Mouse (Mus musculus): Measurements from ENCODE around the gene Tas2r139. TPM values are rescaled to one million over a fixed set of nuclear protein-coding genes. Genes with fewer than 3 reads are reported as not detected.
"Not testable (repeated sequence)": the region's sequence is repeated elsewhere in the genome, so short reads cannot be mapped to it uniquely, and the experiment has no call there.

Tas2r139 gene
- total RNA-seq (2014; rRNA removed) (not detected in 2 replicates), polyA plus RNA-seq (2012; rRNA removed) (not detected in 2 replicates)

DNA sequence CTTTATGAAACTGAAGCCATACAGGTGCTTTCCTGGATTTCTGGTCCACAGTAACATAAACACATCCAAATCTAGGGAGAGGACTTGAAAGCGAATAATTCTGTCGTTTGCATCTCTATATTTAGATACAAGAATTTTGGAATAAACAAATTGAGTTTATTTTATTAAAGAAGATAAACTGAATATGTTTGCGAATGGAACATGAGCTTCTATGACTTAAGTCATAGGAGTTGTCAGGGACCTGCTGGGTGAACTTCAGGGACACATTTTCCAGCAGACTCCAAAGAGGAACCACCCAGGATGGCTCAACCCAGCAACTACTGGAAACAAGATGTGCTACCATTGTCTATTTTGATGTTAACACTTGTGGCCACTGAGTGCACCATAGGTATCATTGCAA is at the start of gene Tas2r139:
Gene Tas2r139, plus strand, starts transcription at position 301 of the 400 bp plus-strand sequence.
- no peak within 1 kb of the TSS for H3K9ac ChIP-seq (ENCODE audit: low read depth, low read length)
- WGBS, result 61% methylated on average over 3 of the region's 3 CpGs
- no peaks in the 10 kb centered on the region for H3K79me2 ChIP-seq (ENCODE audit: control insufficient read depth, insufficient read depth, low read length)
- H3K36me3 ChIP-seq (ENCODE audit: control insufficient read depth, insufficient read depth, low read length), result no peaks in the 10 kb centered on the region
- no peaks in the 10 kb centered on the region for H3K4me1 ChIP-seq (ENCODE audit: control insufficient read depth, insufficient read depth, low read length)
- H3K4me3 ChIP-seq (ENCODE audit: insufficient read depth, low read depth, low read length), result no peak within 1 kb of the TSS
- no peak for DNase-seq (ENCODE audit: extremely low read depth, low read depth, low spot score)
- H3K27me3 ChIP-seq (ENCODE audit: control insufficient read depth, insufficient read depth, low read length), result no peaks in the 10 kb centered on the region
- H3K27ac ChIP-seq (replicated peaks; ENCODE audit: insufficient read depth, low read depth, low read length), result no peak within 1 kb of the TSS
- no peak for TF ChIP-seq POLR2A (IDR thresholded peaks at IDR 0.05; ENCODE audit: extremely low read depth, insufficient read depth, low read length)
- no peak for TF ChIP-seq CTCF (IDR thresholded peaks at IDR 0.05; ENCODE audit: low read depth, low read length)

- WGBS, result 60% methylated on average over 15 of the region's 15 CpGs
- H3K4me3 ChIP-seq (ENCODE audit: insufficient read depth, low read depth, low read length); H3K27ac ChIP-seq (replicated peaks; ENCODE audit: insufficient read depth, low read depth, low read length); H3K36me3 ChIP-seq (ENCODE audit: control insufficient read depth, insufficient read depth, low read length); H3K79me2 ChIP-seq (ENCODE audit: control insufficient read depth, insufficient read depth, low read length); H3K4me1 ChIP-seq (ENCODE audit: control insufficient read depth, insufficient read depth, low read length); H3K27me3 ChIP-seq (ENCODE audit: control insufficient read depth, insufficient read depth, low read length); H3K9ac ChIP-seq (ENCODE audit: low read depth, low read length); DNase-seq (ENCODE audit: extremely low read depth, low read depth, low spot score): not testable (repeated sequence)
Measured at GRCm38 (mm10) chr6:42151115-42151514, 10.4 kb downstream of the Tas2r139 start.

- H3K4me3 ChIP-seq (ENCODE audit: insufficient read depth, low read depth, low read length), result no peak overlapping the region
- DNase-seq (ENCODE audit: extremely low read depth, low read depth, low spot score), result no peak
- no peak for TF ChIP-seq CTCF (IDR thresholded peaks at IDR 0.05; ENCODE audit: low read depth, low read length)
- TF ChIP-seq POLR2A (IDR thresholded peaks at IDR 0.05; ENCODE audit: extremely low read depth, insufficient read depth, low read length), result no peak
- WGBS, result 81% methylated on average over 1 of the region's 1 CpGs
- no peak overlapping the region for H3K27ac ChIP-seq (replicated peaks; ENCODE audit: insufficient read depth, low read depth, low read length)
- H3K4me1 ChIP-seq (ENCODE audit: control insufficient read depth, insufficient read depth, low read length), result no peaks in the 10 kb centered on the region
- H3K79me2 ChIP-seq (ENCODE audit: control insufficient read depth, insufficient read depth, low read length), result no peaks in the 10 kb centered on the region
- no peaks in the 10 kb centered on the region for H3K27me3 ChIP-seq (ENCODE audit: control insufficient read depth, insufficient read depth, low read length)
- H3K36me3 ChIP-seq (ENCODE audit: control insufficient read depth, insufficient read depth, low read length), result no peaks in the 10 kb centered on the region
- no peak overlapping the region for H3K9ac ChIP-seq (ENCODE audit: low read depth, low read length)
Measured at GRCm38 (mm10) chr6:42182462-42182861, 41.7 kb downstream of the Tas2r139 start.

DNA sequence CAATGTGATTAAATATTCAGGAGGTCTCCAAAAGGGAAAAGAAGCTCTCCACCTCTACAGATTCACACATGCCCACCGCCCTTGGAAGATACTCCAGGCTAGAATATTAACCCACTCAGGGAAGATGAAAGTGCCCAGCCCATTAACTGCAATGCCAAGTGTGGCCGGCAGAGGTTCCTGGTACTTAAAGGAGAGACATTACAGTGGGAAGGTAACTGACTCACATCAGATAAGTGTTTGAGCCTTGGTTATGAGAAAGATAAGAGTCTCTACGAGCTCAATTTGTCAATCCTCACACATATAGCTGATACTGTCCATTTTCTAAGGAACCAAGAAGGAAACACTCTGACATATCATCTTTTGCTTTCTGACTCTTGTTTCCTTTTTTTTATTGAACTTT is 45.5 kb downstream of the Tas2r139 start:
- Histone ChIP-seq H3K9ac (ENCODE audit: low read depth, low read length) (no peak overlapping the region), H3K36me3 (ENCODE audit: control insufficient read depth, insufficient read depth, low read length) (no peaks in the 10 kb centered on the region), H3K79me2 (ENCODE audit: control insufficient read depth, insufficient read depth, low read length) (no peaks in the 10 kb centered on the region), H3K4me1 (ENCODE audit: control insufficient read depth, insufficient read depth, low read length) (no peaks in the 10 kb centered on the region), H3K27ac (replicated peaks; ENCODE audit: insufficient read depth, low read depth, low read length) (no peak overlapping the region), H3K27me3 (ENCODE audit: control insufficient read depth, insufficient read depth, low read length) (no peaks in the 10 kb centered on the region), H3K4me3 (ENCODE audit: insufficient read depth, low read depth, low read length) (no peak overlapping the region)
- DNase-seq (ENCODE audit: extremely low read depth, low read depth, low spot score), result no peak
- 52% methylated on average over 3 of the region's 3 CpGs for WGBS
- TF ChIP-seq POLR2A (IDR thresholded peaks at IDR 0.05; ENCODE audit: extremely low read depth, insufficient read depth, low read length) (no peak), CTCF (IDR thresholded peaks at IDR 0.05; ENCODE audit: low read depth, low read length) (peak; percentile 5; the same call in 1 of the 2 replicates)

Other genes starting within 250 kb of the Tas2r139 start
- gene Sval1, start 189.3 kb upstream of the Tas2r139 start, total RNA-seq (2014; rRNA removed), result not detected in 2 replicates
- gene Sval1, start 189.3 kb upstream of the Tas2r139 start, polyA plus RNA-seq (2012; rRNA removed), result not detected in 2 replicates
- gene Sval3, start 172.8 kb upstream of the Tas2r139 start, total RNA-seq (2014; rRNA removed), result not detected in 2 replicates
- not detected in 2 replicates for gene Sval3, start 172.8 kb upstream of the Tas2r139 start, polyA plus RNA-seq (2012; rRNA removed)
- not detected in 2 replicates for gene Sva, start 102.5 kb upstream of the Tas2r139 start, total RNA-seq (2014; rRNA removed)
- not detected in 2 replicates for gene Sva, start 102.5 kb upstream of the Tas2r139 start, polyA plus RNA-seq (2012; rRNA removed)
- gene Tas2r144, start 74.4 kb downstream of the Tas2r139 start, total RNA-seq (2014; rRNA removed), result not detected in 2 replicates
- gene Tas2r144, start 74.4 kb downstream of the Tas2r139 start, polyA plus RNA-seq (2012; rRNA removed), result not detected in 2 replicates
- 279 and 283 TPM in 2 replicates for gene Gstk1, start 105.0 kb downstream of the Tas2r139 start, total RNA-seq (2014; rRNA removed)
- gene Gstk1, start 105.0 kb downstream of the Tas2r139 start, polyA plus RNA-seq (2012; rRNA removed), result 166 and 218 TPM in 2 replicates
- 0.46 TPM in 1 of 2 replicates, not detected in the other for gene Tmem139, start 121.0 kb downstream of the Tas2r139 start, total RNA-seq (2014; rRNA removed)
- 0.29 and 0.37 TPM in 2 replicates for gene Tmem139, start 121.0 kb downstream of the Tas2r139 start, polyA plus RNA-seq (2012; rRNA removed)
- gene Casp2, start 124.0 kb downstream of the Tas2r139 start, total RNA-seq (2014; rRNA removed), result 5.6 and 6.2 TPM in 2 replicates
- gene Casp2, start 124.0 kb downstream of the Tas2r139 start, polyA plus RNA-seq (2012; rRNA removed), result 3.7 and 3.8 TPM in 2 replicates
- 0.09 TPM in 1 of 2 replicates, not detected in the other for gene Clcn1, start 145.7 kb downstream of the Tas2r139 start, total RNA-seq (2014; rRNA removed)
- gene Clcn1, start 145.7 kb downstream of the Tas2r139 start, polyA plus RNA-seq (2012; rRNA removed), result 0.02 TPM in 1 of 2 replicates, not detected in the other
- gene Fam131b, start 183.7 kb downstream of the Tas2r139 start, total RNA-seq (2014; rRNA removed), result under 0.01 TPM in 1 of 2 replicates, not detected in the other
- not detected in 2 replicates for gene Fam131b, start 183.7 kb downstream of the Tas2r139 start, polyA plus RNA-seq (2012; rRNA removed)
- 6.4 and 9.5 TPM in 2 replicates for gene Zyx, start 208.7 kb downstream of the Tas2r139 start, total RNA-seq (2014; rRNA removed)
- gene Zyx, start 208.7 kb downstream of the Tas2r139 start, polyA plus RNA-seq (2012; rRNA removed), result 43.1 and 49.8 TPM in 2 replicates
- gene Epha1, start 232.3 kb downstream of the Tas2r139 start, total RNA-seq (2014; rRNA removed), result 27.6 and 30.9 TPM in 2 replicates
- 27.1 and 28.1 TPM in 2 replicates for gene Epha1, start 232.3 kb downstream of the Tas2r139 start, polyA plus RNA-seq (2012; rRNA removed)